Mouse (Mus musculus) lung, embryonic 16.5 days (tissue): ENCODE measurements around the gene Gm14403. TPM values are rescaled to one million over a fixed set of nuclear protein-coding genes. Genes with fewer than 3 reads are reported as not detected.
"Not testable (repeated sequence)": the region's sequence is repeated elsewhere in the genome, so short reads cannot be mapped to it uniquely, and the experiment has no call there.

Experiments
- ATAC-seq: fragments of 200-750 bp; cut with Nextera tagmentation; 2 replicates; pipeline ENCODE4 v1.8.0; 2017; ENCODE audit warnings: low read depth, mild to moderate bottlenecking, moderate library complexity
- H3K27ac ChIP-seq: fragments of 300-500 bp; sonication (generic); 2 replicates; pipeline ENCODE4 v1.5.1; 2014; ENCODE audit warnings: mild to moderate bottlenecking, control low read depth, low read length
- H3K27me3 ChIP-seq: fragments of 300-500 bp; sonication (generic); 2 replicates; pipeline ENCODE4 v1.6.1; 2014; ENCODE audit warnings: low read depth, low read length, mixed read lengths; ENCODE audit not compliant: control insufficient read depth, insufficient read depth
- H3K36me3 ChIP-seq: fragments of 300-500 bp; sonication (generic); 2 replicates; pipeline ENCODE4 v1.6.1; 2014; ENCODE audit warnings: low read length; ENCODE audit not compliant: control insufficient read depth, insufficient read depth
- H3K4me1 ChIP-seq: fragments of 300-500 bp; sonication (generic); replicated peaks from 2 replicates; pipeline ENCODE4 v1.6.1; 2014; ENCODE audit warnings: low read length, mixed read lengths; ENCODE audit not compliant: control insufficient read depth, insufficient read depth
- H3K4me2 ChIP-seq: fragments of 300-500 bp; sonication (generic); 2 replicates; pipeline ENCODE4 v1.6.1; 2014; ENCODE audit warnings: low read depth, low read length, control low read depth
- H3K4me3 ChIP-seq: fragments of 300-500 bp; sonication (generic); 2 replicates; pipeline ENCODE4 v1.5.1; 2014; ENCODE audit warnings: mild to moderate bottlenecking, low read length, control low read depth
- H3K9ac ChIP-seq: fragments of 300-500 bp; sonication (generic); 2 replicates; pipeline ENCODE4 v1.6.1; 2014; ENCODE audit warnings: low read length, control low read depth
- H3K9me3 ChIP-seq: fragments of 300-500 bp; sonication (generic); 2 replicates; pipeline ENCODE4 v1.6.1; 2016; ENCODE audit warnings: low read length; ENCODE audit not compliant: control insufficient read depth
- WGBS: fragments of 180-500 bp; shearing (Covaris S2); extraction: QIAGEN DNeasy Blood & Tissue Kit; methylation state at CpG from one replicate; pipeline ENCODE4 v1.1.7; 2014; 5-methylcytosine and 5-hydroxymethylcytosine counted together
- polyA plus RNA-seq: library from polyadenylated mRNA; unstranded; fragments of >200 nt; fragmentation: Nextera tagmentation; extraction: Ambion mirVana; gene quantifications from 2 replicates; pipeline ENCODE4 v1.2.1, GENCODE M21; 2015

Gene Gm14403
- polyA plus RNA-seq, 1 experiment from 2014 or later = 11.5 TPM

GRCm38 (mm10) chr2:177537141-177537540 is 39.1 kb downstream of the Gm14403 start:
- not testable (repeated sequence) for H3K36me3 ChIP-seq, H3K27ac ChIP-seq, ATAC-seq, H3K9me3 ChIP-seq, H3K9ac ChIP-seq, H3K4me3 ChIP-seq, H3K27me3 ChIP-seq, H3K4me1 ChIP-seq, H3K4me2 ChIP-seq
- WGBS = 83% methylated on average over 2 of the region's 2 CpGs

- 76% methylated on average over 5 of the region's 5 CpGs for WGBS
- not testable (repeated sequence) for H3K4me2 ChIP-seq
Measured at GRCm38 (mm10) chr2:177537717-177538116, 39.7 kb downstream of the Gm14403 start.

GRCm38 (mm10) chr2:177555261-177555660 is 57.2 kb downstream of the Gm14403 start:
- not testable (repeated sequence) for H3K27ac ChIP-seq, ATAC-seq, H3K9ac ChIP-seq, H3K36me3 ChIP-seq, H3K4me1 ChIP-seq, H3K4me3 ChIP-seq, H3K9me3 ChIP-seq, H3K27me3 ChIP-seq, H3K4me2 ChIP-seq
- WGBS = no CpG with 5 or more reads among the region's 1 CpGs

More at GRCm38 (mm10) chr2:177537717-177538116, 39.7 kb downstream of the Gm14403 start:
- ATAC-seq, H3K9ac ChIP-seq, H3K4me3 ChIP-seq, H3K9me3 ChIP-seq, H3K4me1 ChIP-seq, H3K27me3 ChIP-seq, H3K36me3 ChIP-seq, H3K27ac ChIP-seq: not testable (repeated sequence)

Other genes with a start within 250 kb of the Gm14403 start
- gene Gm14409, start 231.2 kb upstream of the Gm14403 start, polyA plus RNA-seq = not detected in 2 replicates
- 0.13 and 0.31 TPM in 2 replicates for gene Gm14412, start 173.9 kb upstream of the Gm14403 start, polyA plus RNA-seq
- gene Gm14418, start 99.9 kb upstream of the Gm14403 start, polyA plus RNA-seq = 13.3 and 13.6 TPM in 2 replicates
- 19.8 and 20.2 TPM in 2 replicates for gene Zfp970, start 33.5 kb upstream of the Gm14403 start, polyA plus RNA-seq
- gene Gm14406, start 80.0 kb downstream of the Gm14403 start, polyA plus RNA-seq = not detected in 2 replicates